Mouse (Mus musculus) intestine, embryonic 16.5 days (tissue): Measurements from ENCODE around the gene Rap1a. TPM values are rescaled to one million over a fixed set of nuclear protein-coding genes. Genes with fewer than 3 reads are reported as not detected.

Source experiments
- ATAC-seq: fragments of 200-750 bp; cut with Nextera tagmentation; 2 replicates; pipeline ENCODE4 v1.8.0; 2017; ENCODE audit warnings: moderate TSS enrichment, moderate library complexity
- H3K27ac ChIP-seq: fragments of 300-500 bp; sonication (generic); 2 replicates; pipeline ENCODE4 v1.5.1; 2014; ENCODE audit warnings: mild to moderate bottlenecking, low read length
- H3K27me3 ChIP-seq: fragments of 300-500 bp; sonication (generic); replicated peaks from 2 replicates; pipeline ENCODE4 v1.6.1; 2014; ENCODE audit warnings: low read length, control low read depth, mixed read lengths; ENCODE audit not compliant: control insufficient read depth, insufficient read depth
- H3K36me3 ChIP-seq: fragments of 300-500 bp; sonication (generic); 2 replicates; pipeline ENCODE4 v1.6.1; 2014; ENCODE audit warnings: low read length, control low read depth; ENCODE audit not compliant: control insufficient read depth, insufficient read depth
- H3K4me1 ChIP-seq: fragments of 300-500 bp; sonication (generic); 2 replicates; pipeline ENCODE4 v1.6.1; 2014; ENCODE audit warnings: low read length, control low read depth, mixed read lengths; ENCODE audit not compliant: control insufficient read depth, insufficient read depth
- H3K4me2 ChIP-seq: fragments of 300-500 bp; sonication (generic); 2 replicates; pipeline ENCODE4 v1.6.1; 2014; ENCODE audit warnings: low read depth, low read length, control low read depth
- H3K4me3 ChIP-seq: fragments of 300-500 bp; sonication (generic); 2 replicates; pipeline ENCODE4 v1.5.1; 2014; ENCODE audit warnings: mild to moderate bottlenecking, low read length
- H3K9ac ChIP-seq: fragments of 300-500 bp; sonication (generic); 2 replicates; pipeline ENCODE4 v1.6.1; 2014; ENCODE audit warnings: low read depth, low read length
- H3K9me3 ChIP-seq: fragments of 300-500 bp; sonication (generic); 2 replicates; pipeline ENCODE4 v1.6.1; 2016; ENCODE audit warnings: low read length, control low read depth; ENCODE audit not compliant: control insufficient read depth
- WGBS: fragments of 180-500 bp; shearing (Covaris S2); extraction: QIAGEN DNeasy Blood & Tissue Kit; methylation state at CpG from one replicate; pipeline ENCODE4 v1.1.7; 2014; 5-methylcytosine and 5-hydroxymethylcytosine counted together
- polyA plus RNA-seq: library from polyadenylated mRNA; unstranded; fragments of >200 nt; fragmentation: Nextera tagmentation; extraction: Ambion mirVana; gene quantifications from 2 replicates; pipeline ENCODE4 v1.2.1, GENCODE M21; 2015

Rap1a gene
- polyA plus RNA-seq, 1 experiment from 2014 or later = 107 TPM

DNA sequence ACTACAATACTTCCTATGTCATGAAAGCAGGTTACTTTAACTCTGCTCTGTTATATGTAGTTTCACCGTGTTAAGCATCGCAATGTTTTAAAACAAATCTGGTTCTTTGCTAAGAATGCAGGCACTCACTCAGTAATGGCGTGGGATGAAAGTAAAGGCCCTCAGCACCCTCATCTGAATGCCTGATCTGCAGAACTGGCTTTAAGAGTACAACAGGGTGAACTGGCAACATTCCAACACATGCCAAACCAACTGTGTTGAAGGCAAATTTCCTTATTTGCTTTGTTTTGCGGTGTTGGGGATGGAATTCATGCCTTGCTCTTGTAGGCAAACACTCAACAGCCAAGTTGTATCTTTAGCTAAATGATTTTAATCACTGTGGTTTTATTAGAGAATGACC, 67.6 kb downstream of the Rap1a start:
- no peak for ATAC-seq
- no peak overlapping the region for H3K9ac ChIP-seq
- H3K27ac ChIP-seq = no peak overlapping the region
- H3K4me1 ChIP-seq = no peaks in the 10 kb centered on the region
- 0 out of 2 replicates have a peak, but pooled peaks cover 2% of the 10 kb centered on the region for H3K36me3 ChIP-seq
- H3K27me3 ChIP-seq = no peaks in the 10 kb centered on the region
- WGBS = 91% methylated on average over 4 of the region's 4 CpGs
- no peak overlapping the region for H3K4me3 ChIP-seq
- H3K4me2 ChIP-seq = no peak overlapping the region
- no peaks in the 10 kb centered on the region for H3K9me3 ChIP-seq

DNA sequence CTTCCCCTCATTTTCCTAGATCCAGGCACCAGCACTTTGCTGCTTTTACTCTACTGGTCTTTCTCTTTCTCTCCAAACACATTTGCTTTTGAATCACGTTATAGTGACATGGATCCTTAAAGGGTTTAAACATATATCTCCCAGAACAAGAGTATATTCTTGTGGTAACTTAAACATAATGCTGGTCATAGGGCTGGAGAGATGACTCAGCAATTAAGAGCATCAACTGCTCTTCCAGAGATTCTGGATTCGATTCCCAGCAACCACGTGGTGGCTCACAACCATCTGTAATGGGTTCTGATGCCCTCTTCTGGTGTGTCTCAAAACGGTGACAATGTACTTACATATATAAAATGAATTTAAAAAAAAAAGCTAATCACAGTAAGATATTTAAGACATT, 68.8 kb downstream of the Rap1a start:
- Histone ChIP-seq H3K4me2 (no peak overlapping the region), H3K4me3 (no peak overlapping the region), H3K4me1 (no peaks in the 10 kb centered on the region), H3K36me3 (0 out of 2 replicates have a peak, but pooled peaks cover 2% of the 10 kb centered on the region), H3K9me3 (no peaks in the 10 kb centered on the region), H3K9ac (no peak overlapping the region), H3K27me3 (no peaks in the 10 kb centered on the region), H3K27ac (no peak overlapping the region)
- ATAC-seq = no peak
- WGBS = 91% methylated on average over 4 of the region's 4 CpGs

DNA sequence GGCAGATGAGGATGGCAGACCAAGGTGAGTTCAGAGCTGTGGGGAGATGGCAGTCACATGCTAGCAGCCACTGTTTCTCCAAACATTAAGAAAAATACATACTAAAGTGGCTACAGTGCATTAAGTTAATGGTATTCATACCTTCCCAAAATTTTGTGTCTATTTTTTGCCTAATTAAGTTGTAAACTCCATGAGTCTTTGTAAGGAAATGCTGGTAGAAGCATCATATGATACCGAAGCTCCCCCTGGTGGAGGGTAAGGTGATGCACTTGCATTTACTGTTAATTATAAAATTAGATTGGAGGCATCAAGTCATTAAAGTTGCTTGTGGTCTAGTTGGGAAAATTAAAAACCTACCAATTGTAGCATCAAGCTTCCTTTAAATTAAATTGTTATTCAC, 75.1 kb downstream of the Rap1a start:
- no peak overlapping the region for H3K27ac ChIP-seq
- no peak; the same call in 1 of the 2 replicates for ATAC-seq
- no peaks in the 10 kb centered on the region for H3K4me1 ChIP-seq
- no peaks in the 10 kb centered on the region for H3K27me3 ChIP-seq
- H3K36me3 ChIP-seq = no peaks in the 10 kb centered on the region
- H3K9ac ChIP-seq = no peak overlapping the region
- no peak overlapping the region for H3K4me3 ChIP-seq
- H3K9me3 ChIP-seq = no peaks in the 10 kb centered on the region
- WGBS = 2% methylated on average over 1 of the region's 1 CpGs
- no peak overlapping the region for H3K4me2 ChIP-seq

DNA sequence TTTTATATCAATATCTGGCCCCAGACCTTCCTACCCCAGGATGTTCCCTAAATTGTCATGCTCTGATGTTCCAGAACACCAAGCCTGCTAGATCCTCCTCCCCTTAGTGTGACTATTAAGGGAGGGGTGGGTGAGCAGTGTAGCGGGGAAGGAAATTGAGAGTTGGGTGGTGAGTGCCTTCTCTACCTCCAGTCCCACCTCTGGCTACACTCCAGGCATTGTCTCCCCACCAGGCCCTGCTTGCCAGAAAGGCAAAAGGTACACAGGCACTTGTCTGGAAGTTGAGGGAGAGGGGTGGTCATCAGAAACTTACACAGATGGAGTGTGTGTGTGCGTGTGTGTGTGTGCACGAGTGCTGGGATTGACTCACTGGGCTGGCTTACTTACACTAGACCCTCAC, 78.6 kb downstream of the Rap1a start:
- no peak for ATAC-seq
- Histone ChIP-seq H3K9ac (no peak overlapping the region), H3K27ac (no peak overlapping the region), H3K27me3 (no peaks in the 10 kb centered on the region), H3K9me3 (no peaks in the 10 kb centered on the region), H3K36me3 (no peaks in the 10 kb centered on the region), H3K4me3 (no peak overlapping the region), H3K4me1 (no peaks in the 10 kb centered on the region), H3K4me2 (no peak overlapping the region)
- 84% methylated on average over 3 of the region's 3 CpGs for WGBS

DNA sequence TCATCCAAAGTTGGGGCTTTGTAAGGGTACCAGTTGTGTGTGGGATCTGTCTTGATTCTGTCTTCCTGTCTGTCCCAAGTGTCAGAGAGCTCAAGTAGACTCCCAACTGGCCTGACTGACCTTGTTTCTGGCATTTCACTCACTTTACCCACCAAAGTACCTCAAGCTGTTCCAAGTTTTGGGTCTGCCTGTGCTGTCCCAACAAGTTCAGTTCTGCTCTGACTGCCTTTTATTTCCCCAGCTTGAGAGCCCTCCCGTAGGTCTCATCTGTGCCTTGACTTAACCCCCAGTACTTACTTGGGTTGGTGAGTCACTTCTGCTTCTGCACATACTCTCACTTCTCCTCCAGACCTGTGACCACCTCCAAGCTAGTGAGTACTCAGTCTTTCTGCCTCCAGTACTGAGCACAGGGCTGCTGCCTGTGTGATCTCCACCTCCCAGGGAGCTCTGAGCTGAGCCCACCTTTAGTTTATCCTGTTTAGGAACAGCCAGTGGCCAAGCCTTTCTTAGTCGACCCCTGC, 79.4 kb downstream of the Rap1a start:
- no peak overlapping the region for H3K27ac ChIP-seq
- H3K27me3 ChIP-seq = no peaks in the 10 kb centered on the region
- no peak overlapping the region for H3K9ac ChIP-seq
- no peaks in the 10 kb centered on the region for H3K9me3 ChIP-seq
- H3K4me3 ChIP-seq = no peak overlapping the region
- no peaks in the 10 kb centered on the region for H3K4me1 ChIP-seq
- WGBS = 65% methylated on average over 2 of the region's 2 CpGs
- no peaks in the 10 kb centered on the region for H3K36me3 ChIP-seq
- H3K4me2 ChIP-seq = no peak overlapping the region
- ATAC-seq = no peak

DNA sequence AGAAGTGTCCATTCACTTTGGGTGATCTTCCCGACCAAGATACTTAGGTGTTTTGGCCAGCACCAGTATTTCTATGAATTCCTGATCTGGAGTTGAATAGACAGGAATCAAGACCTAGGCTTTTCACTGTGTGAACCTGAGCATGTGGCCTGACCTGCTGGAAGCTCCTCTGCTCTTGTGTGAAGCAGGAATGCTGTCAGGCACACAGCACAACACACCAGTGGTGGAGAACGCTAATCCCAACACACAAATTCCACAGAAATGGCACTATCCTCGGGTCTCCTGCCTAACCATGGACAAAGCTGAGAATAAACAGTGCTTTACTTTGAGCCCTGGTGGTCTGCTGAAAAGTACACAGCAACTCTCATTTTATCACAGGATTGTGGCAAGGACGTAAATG, 80.6 kb downstream of the Rap1a start:
- no peak overlapping the region for H3K4me3 ChIP-seq
- H3K4me2 ChIP-seq = no peak overlapping the region
- no peaks in the 10 kb centered on the region for H3K27me3 ChIP-seq
- H3K9ac ChIP-seq = no peak overlapping the region
- H3K4me1 ChIP-seq = no peaks in the 10 kb centered on the region
- H3K36me3 ChIP-seq = no peaks in the 10 kb centered on the region
- WGBS = 71% methylated on average over 4 of the region's 4 CpGs
- no peaks in the 10 kb centered on the region for H3K9me3 ChIP-seq
- H3K27ac ChIP-seq = no peak overlapping the region
- no peak for ATAC-seq

DNA sequence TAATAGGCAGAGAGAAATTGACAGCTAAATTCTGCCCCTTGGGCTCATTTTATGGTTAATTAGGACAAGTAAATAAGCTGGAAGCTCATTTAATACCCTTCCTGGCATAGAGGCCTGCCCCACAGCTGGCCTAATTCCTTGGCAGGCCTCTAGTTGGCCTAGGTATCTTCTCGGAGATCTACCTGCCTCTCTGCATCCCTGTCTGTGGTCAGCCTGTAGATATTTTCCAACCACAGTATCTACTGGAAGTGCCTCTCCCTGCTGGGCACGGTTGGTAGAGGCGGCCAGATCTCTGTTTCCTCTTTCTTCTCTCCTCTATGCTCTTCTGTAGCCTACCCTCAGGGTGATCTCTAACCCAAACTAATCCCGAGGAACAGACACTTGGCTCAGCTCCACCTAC, 81.2 kb downstream of the Rap1a start:
- no peaks in the 10 kb centered on the region for H3K36me3 ChIP-seq
- 70% methylated on average over 4 of the region's 4 CpGs for WGBS
- H3K4me3 ChIP-seq = no peak overlapping the region
- no peaks in the 10 kb centered on the region for H3K4me1 ChIP-seq
- H3K27me3 ChIP-seq = no peaks in the 10 kb centered on the region
- ATAC-seq = no peak
- H3K27ac ChIP-seq = no peak overlapping the region
- no peak overlapping the region for H3K9ac ChIP-seq
- no peak overlapping the region for H3K4me2 ChIP-seq
- no peaks in the 10 kb centered on the region for H3K9me3 ChIP-seq

DNA sequence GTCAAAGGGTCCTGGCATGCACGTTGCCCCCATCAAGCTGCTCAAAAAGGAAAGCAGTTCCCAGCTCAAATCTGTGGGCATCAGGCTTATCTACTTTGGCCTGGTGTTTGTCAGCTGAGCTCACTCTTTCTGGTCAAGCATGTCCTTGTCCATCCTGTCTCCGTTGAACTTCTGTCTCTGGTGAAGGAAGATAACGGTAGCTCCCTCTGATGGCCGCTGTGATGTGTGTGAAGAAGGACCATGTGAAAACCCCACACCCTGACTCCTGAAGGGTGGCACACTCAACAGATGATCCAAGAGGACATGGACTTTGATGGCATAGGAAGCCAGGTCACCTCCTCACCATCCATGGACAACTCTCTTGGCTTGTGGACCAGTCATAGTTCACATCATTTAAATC, 82.4 kb downstream of the Rap1a start:
- H3K27ac ChIP-seq = no peak overlapping the region
- WGBS = 51% methylated on average over 4 of the region's 4 CpGs

DNA sequence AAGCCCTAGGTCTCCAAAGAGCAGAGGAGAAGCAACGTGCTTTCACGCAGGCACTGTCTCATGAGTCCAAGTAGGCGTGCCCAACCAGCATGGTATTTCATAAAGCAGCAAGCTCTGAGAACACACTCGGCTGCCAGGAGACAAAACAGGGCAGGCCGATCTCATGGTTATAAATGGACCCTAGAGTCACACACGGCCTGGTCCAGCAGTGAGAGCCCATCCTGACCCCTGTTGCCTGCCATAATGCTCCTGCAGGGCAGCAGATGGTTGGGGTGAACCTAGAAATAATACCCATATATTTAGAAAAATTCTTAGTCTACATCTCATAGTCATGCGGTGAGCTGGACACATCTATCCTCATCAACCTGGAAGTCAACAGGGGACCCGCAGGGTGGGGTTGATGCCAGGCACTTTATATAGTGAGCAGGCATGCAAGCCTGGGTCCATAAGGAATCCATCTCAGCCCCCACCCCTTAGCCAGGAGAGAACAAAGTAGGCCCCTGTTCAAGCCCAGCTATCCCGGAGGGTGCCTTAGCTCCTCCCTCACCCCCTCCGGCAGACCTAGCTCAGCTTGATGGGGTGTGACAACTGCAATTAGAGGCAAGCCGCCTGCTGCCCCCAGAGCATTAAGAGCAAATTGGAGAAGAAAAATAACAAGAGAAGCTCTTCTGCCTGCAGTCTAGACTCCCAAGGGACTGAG, 83.1 kb downstream of the Rap1a start:
- Histone ChIP-seq H3K4me1 (no peaks in the 10 kb centered on the region; the same call in 1 of the 2 replicates), H3K27me3 (no peaks in the 10 kb centered on the region), H3K27ac (no peak overlapping the region), H3K9ac (no peak overlapping the region), H3K36me3 (no peaks in the 10 kb centered on the region), H3K4me3 (no peak overlapping the region), H3K9me3 (no peaks in the 10 kb centered on the region), H3K4me2 (no peak overlapping the region)
- WGBS = 71% methylated on average over 11 of the region's 11 CpGs
- ATAC-seq = no peak

More for the DNA sequence above, 82.4 kb downstream of the Rap1a start:
- no peaks in the 10 kb centered on the region for H3K36me3 ChIP-seq
- no peak overlapping the region for H3K4me2 ChIP-seq
- no peak overlapping the region for H3K9ac ChIP-seq
- no peaks in the 10 kb centered on the region for H3K9me3 ChIP-seq
- ATAC-seq = no peak
- H3K4me1 ChIP-seq = no peaks in the 10 kb centered on the region; the same call in 1 of the 2 replicates
- no peaks in the 10 kb centered on the region for H3K27me3 ChIP-seq
- no peak overlapping the region for H3K4me3 ChIP-seq
